Mouse (Mus musculus) C2C12 (cell line): Measurements from ENCODE around the gene Wwc1.

Experiments used
- CEBPB ChIP-seq: IDR thresholded peaks from one replicate; pipeline ENCODE4 v1.6.1; 2011; ENCODE audit warnings: low read depth, mild to moderate bottlenecking, control low read depth, moderate library complexity
- CTCF ChIP-seq: IDR thresholded peaks from one replicate; pipeline ENCODE4 v1.5.1; 2011; ENCODE audit not compliant: control insufficient read depth, insufficient read depth, insufficient read length
- MAX ChIP-seq: IDR thresholded peaks from one replicate; pipeline ENCODE4 v1.6.1; 2011; ENCODE audit warnings: mild to moderate bottlenecking, control low read depth
- MYOD1 ChIP-seq: IDR thresholded peaks from one replicate; pipeline ENCODE4 v1.6.1; 2011; ENCODE audit warnings: low read depth; ENCODE audit not compliant: control insufficient read depth, insufficient read length

GRCm38 (mm10) chr11:36009281-36010208, 29.2 kb upstream of the Wwc1 start:
- TF ChIP-seq CTCF (no peak), MAX (no peak), CEBPB (no peak), MYOD1 (no peak)
